In genomic region chr1:82608646-82609262, GRCm38 (mm10) we compare ENCODE assay signal across 15 mouse cellular contexts. TPM values are rescaled to one million over a fixed set of nuclear protein-coding genes. Genes with fewer than 3 reads are reported as not detected.
DNase-seq lines count a peak whose midpoint lies in the region; ATAC-seq and TF ChIP-seq lines count a peak whose summit lies in the region.
"Had no signal": no experiment of that assay in that cellular context is flagged by ENCODE, and none has a peak within 500 bp of the region (broad histone marks: within the 10 kb centered on the region; RNA-seq: fewer than 3 reads in every experiment).

No protein-coding gene starts in this region.

- no peak for DNase-seq in heart, adult 2 months
- no peak for DNase-seq in heart, postnatal 14 days
- DNase-seq in layer of hippocampus, adult 9-11 months = peak; percentile 25
- DNase-seq in layer of hippocampus, postnatal 10 days (ENCODE audit: low spot score in 2 of 2) = no peak
- peak; percentile 49 for DNase-seq in CH12.LX (ENCODE audit: extremely low read depth)
- peak; percentile 61 for DNase-seq in Muller cell, postnatal 12 days (ENCODE audit: inconsistent ontology term)
- DNase-seq: cerebellum, adult 2 months; lung, postnatal 14 days; thymus, postnatal 25 days had no signal

- H3K4me1 ChIP-seq in heart, adult 2 months (ENCODE audit: control insufficient read depth, insufficient read depth, low read length) = peaks cover 6% of the 10 kb centered on the region
- peaks cover 7 to 15% of the 10 kb centered on the region in 2 experiments; a peak in 3 of 4 replicates for H3K4me1 ChIP-seq in CH12.LX (ENCODE audit: control insufficient read depth in 1 of 2, insufficient read depth in 2 of 2)
- no peaks in the 10 kb centered on the region for H3K4me1 ChIP-seq in intestine, embryonic 16.5 days (ENCODE audit: control insufficient read depth, insufficient read depth, low read length)
- H3K4me1 ChIP-seq: embryonic facial prominence, embryonic 10.5 days; heart, embryonic 15.5 days; liver, embryonic 12.5 days; midbrain, embryonic 12.5 days; stomach, embryonic 15.5 days had no signal

- dilution Hi-C loops in CH12.LX (cut with MboI; ENCODE audit: extremely low pct_ligation_motif_present, extremely low pct_unique_long_range_greater_than_20kb, low sequenced_read_pairs) = no loop called here

- H3K4me3 ChIP-seq in heart, adult 2 months = no peak overlapping the region
- H3K4me3 ChIP-seq in CH12.LX (replicated peaks in 1 of 3; ENCODE audit: low read depth in 2 of 3, low read length in 2 of 3, poor library complexity in 1 of 3) = no peak overlapping the region
- H3K4me3 ChIP-seq in intestine, embryonic 16.5 days (ENCODE audit: low read length) = no peak overlapping the region
- H3K4me3 ChIP-seq: embryonic facial prominence, embryonic 10.5 days; heart, embryonic 15.5 days; liver, embryonic 12.5 days; midbrain, embryonic 12.5 days; stomach, embryonic 15.5 days had no signal

- no peak overlapping the region for H3K9ac ChIP-seq in heart, adult 2 months (ENCODE audit: low read depth, low read length)
- no peak overlapping the region for H3K9ac ChIP-seq in CH12.LX (ENCODE audit: insufficient read depth, low read depth)
- no peak overlapping the region for H3K9ac ChIP-seq in intestine, embryonic 16.5 days (ENCODE audit: low read depth, low read length)
- H3K9ac ChIP-seq: heart, embryonic 15.5 days; liver, embryonic 12.5 days; midbrain, embryonic 12.5 days; stomach, embryonic 15.5 days had no signal

- no peaks in the 10 kb centered on the region for H3K36me3 ChIP-seq in heart, adult 2 months (ENCODE audit: control insufficient read depth, insufficient read depth, low read length)
- H3K36me3 ChIP-seq in CH12.LX (replicated peaks in 1 of 2; ENCODE audit: control insufficient read depth in 1 of 2, insufficient read depth in 1 of 2, low read length in 1 of 2) = no peaks in the 10 kb centered on the region
- H3K36me3 ChIP-seq in intestine, embryonic 16.5 days (ENCODE audit: control insufficient read depth, insufficient read depth, low read length) = no peaks in the 10 kb centered on the region
- H3K36me3 ChIP-seq: embryonic facial prominence, embryonic 10.5 days; heart, embryonic 15.5 days; liver, embryonic 12.5 days; midbrain, embryonic 12.5 days; stomach, embryonic 15.5 days had no signal

- TF ChIP-seq EP300 in heart, adult 2 months (IDR thresholded peaks at IDR 0.05; ENCODE audit: insufficient read depth, low read depth, low read length) = no peak
- no peak for TF ChIP-seq EP300 in CH12.LX (IDR thresholded peaks at IDR 0.05; ENCODE audit: low read length)

- intact Hi-C loops in heart, adult 2 months (cut with DNase I) = no loop called here
- intact Hi-C loops in heart, postnatal 14 days (cut with DNase I) = no loop called here

- TF ChIP-seq CTCF in heart, adult 2 months (IDR thresholded peaks at IDR 0.05) = no peak
- TF ChIP-seq CTCF in CH12.LX (conservative IDR thresholded peaks at IDR 0.05 in 1 of 2, IDR thresholded peaks at IDR 0.05 in 1 of 2; ENCODE audit: low read depth in 2 of 2, low read length in 2 of 2) = no peak

- H3K27ac ChIP-seq in heart, adult 2 months = peak overlapping the region; percentile 57
- no peak overlapping the region for H3K27ac ChIP-seq in CH12.LX (ENCODE audit: insufficient read depth, low read depth)
- H3K27ac ChIP-seq in intestine, embryonic 16.5 days (ENCODE audit: low read length) = no peak overlapping the region
- H3K27ac ChIP-seq: embryonic facial prominence, embryonic 10.5 days; heart, embryonic 15.5 days; liver, embryonic 12.5 days; midbrain, embryonic 12.5 days; stomach, embryonic 15.5 days had no signal

- H3K4me2 ChIP-seq in CH12.LX (ENCODE audit: insufficient read depth, low read depth, poor library complexity, severe bottlenecking) = peak overlapping the region; percentile 21; the same call in 1 of the 2 replicates
- H3K4me2 ChIP-seq in intestine, embryonic 16.5 days (ENCODE audit: low read depth, low read length) = no peak overlapping the region
- H3K4me2 ChIP-seq: heart, embryonic 15.5 days; liver, embryonic 12.5 days; midbrain, embryonic 12.5 days; stomach, embryonic 15.5 days had no signal

- WGBS in heart, adult 2 months = 29% methylated on average over 9 of the region's 9 CpGs
- 73% methylated on average over 9 of the region's 9 CpGs for WGBS in intestine, embryonic 16.5 days

- no peaks in the 10 kb centered on the region for H3K9me3 ChIP-seq in CH12.LX (replicated peaks; ENCODE audit: low read length)
- no peaks in the 10 kb centered on the region for H3K9me3 ChIP-seq in intestine, embryonic 16.5 days (ENCODE audit: control insufficient read depth, low read length)
- H3K9me3 ChIP-seq: embryonic facial prominence, embryonic 10.5 days; heart, embryonic 15.5 days; liver, embryonic 12.5 days; midbrain, embryonic 12.5 days; stomach, embryonic 15.5 days had no signal

- TF ChIP-seq RAD21 in CH12.LX (IDR thresholded peaks at IDR 0.05; ENCODE audit: low read depth, low read length) = no peak

- no peak for TF ChIP-seq POLR2A in heart, adult 2 months (IDR thresholded peaks at IDR 0.05; ENCODE audit: insufficient read depth, low read depth, low read length)
- TF ChIP-seq POLR2A in CH12.LX (IDR thresholded peaks at IDR 0.05; ENCODE audit: low read depth, low read length) = no peak

- no peaks in the 10 kb centered on the region for H3K27me3 ChIP-seq in heart, adult 2 months (ENCODE audit: control insufficient read depth, insufficient read depth, low read length)
- H3K27me3 ChIP-seq in CH12.LX (replicated peaks) = no peaks in the 10 kb centered on the region
- no peaks in the 10 kb centered on the region for H3K27me3 ChIP-seq in intestine, embryonic 16.5 days (replicated peaks; ENCODE audit: control insufficient read depth, insufficient read depth, low read length)
- H3K27me3 ChIP-seq: heart, embryonic 15.5 days; liver, embryonic 12.5 days; midbrain, embryonic 12.5 days; stomach, embryonic 15.5 days had no signal

- H3K79me2 ChIP-seq in heart, adult 2 months (replicated peaks; ENCODE audit: control insufficient read depth, insufficient read depth, low read length) = no peaks in the 10 kb centered on the region
- no peaks in the 10 kb centered on the region for H3K79me2 ChIP-seq in CH12.LX (replicated peaks; ENCODE audit: control insufficient read depth, extremely low read depth, insufficient read depth, poor library complexity, severe bottlenecking)

- in situ Hi-C loops in CH12.LX (cut with MboI; ENCODE audit: low pct_ligation_motif_present, low pct_unique_long_range_greater_than_20kb, low sequenced_read_pairs) = no loop called here

- ATAC-seq in intestine, embryonic 16.5 days = no peak
- ATAC-seq: liver, embryonic 12.5 days had no signal

TF ChIP-seq in CH12.LX, 34 proteins besides CTCF, POLR2A, EP300 and RAD21:
- TF ChIP-seq BHLHE40 (IDR thresholded peaks at IDR 0.05; ENCODE audit: low read depth, low read length) = peak; percentile 1; the same call in 1 of the 2 replicates
- 0 out of 2 replicates have a peak, but pooled peaks have one; percentile 33 for TF ChIP-seq MEF2A (IDR thresholded peaks at IDR 0.05; ENCODE audit: borderline replicate concordance, low read depth, low read length)
- no peak for TF ChIP-seq CHD1 (IDR thresholded peaks at IDR 0.05; ENCODE audit: low read depth, low read length)

RNA-seq across cellular contexts. Expression of gene Col4a3, which starts 22.0 kb away (rescaled TPM):
- total RNA-seq in heart, adult 2 months (2021) = 1 to 10 TPM; 1.3 to 1.8 TPM
- 3.3 TPM in 2 replicates for polyA plus RNA-seq in heart, adult 2 months (2012; rRNA removed)
- 1 to 10 TPM; 5.1 to 5.5 TPM for total RNA-seq in heart, postnatal 14 days (2021)
- total RNA-seq in layer of hippocampus, postnatal 10 days (2021) = under 1 TPM; 0.18 to 0.69 TPM
- total RNA-seq in CH12.LX (2012; rRNA removed) (under 0.01 TPM in 1 of 2 replicates, not detected in the other), CH12.LX (2014; rRNA removed) (not detected in 2 replicates)
- polyA plus RNA-seq in CH12.LX (2012; ENCODE audit: insufficient read length, low read depth) = 0.07 TPM in 1 of 2 replicates, not detected in the other
- 0.16 and 0.21 TPM in 2 replicates for polyA plus RNA-seq in intestine, embryonic 16.5 days (2015; fragmentation: Nextera tagmentation; extraction: Ambion mirVana)

RNA-seq across cellular contexts. Expression of gene Col4a4, which starts 22.1 kb away (rescaled TPM):
- 1 to 10 TPM; 3.7 to 5.0 TPM for total RNA-seq in heart, adult 2 months (2021)
- polyA plus RNA-seq in heart, adult 2 months (2012; rRNA removed) = 2.2 and 3.1 TPM in 2 replicates
- total RNA-seq in heart, postnatal 14 days (2021) = 10 to 100 TPM; 13.3 to 15.1 TPM
- total RNA-seq in layer of hippocampus, postnatal 10 days (2021) = under 1 TPM; 0.65 to 0.89 TPM
- total RNA-seq in CH12.LX (2012; rRNA removed) = under 0.01 TPM in 1 of 2 replicates, not detected in the other
- total RNA-seq in CH12.LX (2014; rRNA removed) = not detected in 2 replicates
- 0.03 and 0.05 TPM in 2 replicates for polyA plus RNA-seq in CH12.LX (2012; ENCODE audit: insufficient read length, low read depth)
- polyA plus RNA-seq in intestine, embryonic 16.5 days (2015; fragmentation: Nextera tagmentation; extraction: Ambion mirVana) = 0.05 and 0.20 TPM in 2 replicates

Comparison
In these comparisons a context has a peak if more than half of its experiments do, and no peak if none do; other contexts are left out.
1. DNase-seq: peak in layer of hippocampus, adult 9-11 months (single experiment), CH12.LX (single experiment) and Muller cell, postnatal 12 days (single experiment); none in heart, adult 2 months (0 of 2), heart, postnatal 14 days (0 of 2) and layer of hippocampus, postnatal 10 days (0 of 2).